Comparison of ENCODE assay signal across 8 mouse cellular contexts in the genomic region with DNA sequence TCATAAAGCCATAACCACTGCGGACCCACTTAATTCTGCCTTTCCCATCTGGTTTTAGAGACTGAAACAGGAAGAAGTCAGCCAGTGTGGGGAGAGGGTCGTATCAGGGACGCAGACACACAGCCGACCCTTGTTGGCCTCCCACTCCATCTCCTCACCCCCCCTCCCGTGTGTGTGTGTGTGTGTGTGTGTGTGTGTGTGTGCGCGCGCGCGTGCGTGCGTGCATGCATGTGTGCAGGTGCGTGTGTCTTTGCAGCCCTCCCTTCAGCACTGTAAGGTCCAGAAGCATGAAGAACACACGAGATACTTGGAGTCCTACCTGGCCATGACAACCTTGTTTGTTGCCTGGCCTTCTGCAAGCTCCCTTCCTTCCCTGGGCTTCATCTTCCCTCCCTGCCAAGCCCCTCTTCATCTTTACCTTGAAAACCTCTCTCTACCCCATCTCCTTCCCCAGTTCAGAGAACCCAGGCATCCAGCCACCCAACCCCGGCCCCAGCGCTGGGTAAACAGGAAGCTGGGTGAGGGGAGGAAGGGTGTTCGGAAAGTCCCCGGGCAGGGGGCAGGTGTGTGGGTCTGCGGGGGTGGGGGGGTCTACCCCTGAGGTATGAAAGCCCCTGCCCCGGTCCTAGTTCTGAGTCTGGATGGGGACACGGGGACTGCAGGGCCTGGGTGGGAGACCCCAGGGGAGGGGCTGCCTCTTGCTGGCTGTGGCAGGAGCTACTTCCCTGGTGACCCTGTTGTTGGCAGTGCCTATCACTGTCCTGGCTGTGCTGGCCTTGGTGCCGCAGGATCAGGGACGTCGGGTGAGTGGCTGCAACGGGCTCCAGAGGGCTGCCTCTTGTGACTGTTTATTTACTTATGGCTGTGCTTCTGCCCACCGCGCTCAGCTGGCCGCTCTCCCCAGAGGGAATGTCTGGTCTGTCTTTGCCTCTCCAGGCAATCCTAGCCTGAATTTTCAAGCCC. TPM values are rescaled to one million over a fixed set of nuclear protein-coding genes. Genes with fewer than 3 reads are reported as not detected.
DNase-seq lines count a peak whose midpoint lies in the region; ATAC-seq and TF ChIP-seq lines count a peak whose summit lies in the region.

A gene (plus strand): TSS at position 559 of the 963 bp plus-strand sequence.

- H3K27ac ChIP-seq in liver, adult 2 months (replicated peaks; ENCODE audit: insufficient read depth, low read depth, low read length) = peak within 1 kb of the TSS; percentile 28; the same call in 1 of the 2 replicates
- H3K27ac ChIP-seq in forebrain, embryonic 16.5 days (ENCODE audit: low read length) = no peak within 1 kb of the TSS
- peak within 1 kb of the TSS; percentile 38; the same call in 1 of the 2 replicates for H3K27ac ChIP-seq in liver, embryonic 15.5 days (replicated peaks)
- H3K27ac ChIP-seq in small intestine, adult 2 months (ENCODE audit: insufficient read depth, low read depth, low read length) = peak within 1 kb of the TSS; percentile 46

- 62% methylated on average over 28 of the region's 28 CpGs for WGBS in liver, adult 2 months
- WGBS in forebrain, embryonic 16.5 days = 80% methylated on average over 28 of the region's 28 CpGs
- WGBS in liver, embryonic 15.5 days (ENCODE audit: insufficient replicate concordance) = 46% methylated on average over 28 of the region's 28 CpGs
- WGBS in small intestine, adult 2 months = 52% methylated on average over 28 of the region's 28 CpGs

- DNase-seq in liver, adult 2 months (ENCODE audit: extremely low read depth, low read depth, low spot score) = no peak
- DNase-seq in liver = no peak
- DNase-seq in layer of hippocampus, postnatal 36 days = no peak
- DNase-seq in urinary bladder, postnatal 14 days (ENCODE audit: low spot score) = no peak
- DNase-seq in gastrocnemius, postnatal 4 days (ENCODE audit: low spot score in 2 of 2) = no peak

- peaks cover 3% of the 10 kb centered on the region; the same call in 1 of the 2 replicates for H3K4me1 ChIP-seq in liver, adult 2 months (ENCODE audit: control insufficient read depth, insufficient read depth, low read length)
- peaks cover 11% of the 10 kb centered on the region for H3K4me1 ChIP-seq in forebrain, embryonic 16.5 days (replicated peaks; ENCODE audit: control insufficient read depth, insufficient read depth, low read length)
- H3K4me1 ChIP-seq in liver, embryonic 15.5 days (replicated peaks) = peaks cover 40% of the 10 kb centered on the region
- peaks cover 10% of the 10 kb centered on the region for H3K4me1 ChIP-seq in small intestine, adult 2 months (ENCODE audit: control insufficient read depth, insufficient read depth, insufficient read length, low read length)

- TF ChIP-seq CTCF in liver, adult 2 months (IDR thresholded peaks at IDR 0.05; ENCODE audit: low read depth, low read length) = no peak
- no peak for TF ChIP-seq CTCF in small intestine, adult 2 months (IDR thresholded peaks at IDR 0.05; ENCODE audit: extremely low read depth, insufficient read length, insufficient replicate concordance, low read depth, low read length)

- H3K36me3 ChIP-seq in liver, adult 2 months (ENCODE audit: control insufficient read depth, insufficient read depth, low read length) = no peaks in the 10 kb centered on the region
- no peaks in the 10 kb centered on the region for H3K36me3 ChIP-seq in forebrain, embryonic 16.5 days (ENCODE audit: control insufficient read depth, insufficient read depth)
- H3K36me3 ChIP-seq in liver, embryonic 15.5 days (replicated peaks) = no peaks in the 10 kb centered on the region
- H3K36me3 ChIP-seq in small intestine, adult 2 months (ENCODE audit: control insufficient read depth, insufficient read depth, low read length) = no peaks in the 10 kb centered on the region

- TF ChIP-seq POLR2A in liver, adult 2 months (IDR thresholded peaks at IDR 0.05; ENCODE audit: extremely low read depth, insufficient read depth, low read length) = no peak
- no peak for TF ChIP-seq POLR2A in small intestine, adult 2 months (IDR thresholded peaks at IDR 0.05; ENCODE audit: low read depth, low read length)

- peak within 1 kb of the TSS; percentile 25; the same call in 1 of the 2 replicates for H3K4me3 ChIP-seq in liver, adult 2 months (ENCODE audit: insufficient read depth, low read depth, low read length)
- no peak within 1 kb of the TSS; the same call in 1 of the 2 replicates for H3K4me3 ChIP-seq in forebrain, embryonic 16.5 days (replicated peaks; ENCODE audit: low read length)
- peak within 1 kb of the TSS; percentile 49 for H3K4me3 ChIP-seq in liver, embryonic 15.5 days (replicated peaks)
- H3K4me3 ChIP-seq in small intestine, adult 2 months (ENCODE audit: low read depth, low read length) = peak within 1 kb of the TSS; percentile 77

- peaks cover 8% of the 10 kb centered on the region; the same call in 1 of the 2 replicates for H3K27me3 ChIP-seq in liver, adult 2 months (ENCODE audit: control insufficient read depth, insufficient read depth, low read length)
- peaks cover 27% of the 10 kb centered on the region for H3K27me3 ChIP-seq in forebrain, embryonic 16.5 days (replicated peaks; ENCODE audit: control insufficient read depth, insufficient read depth, low read length)
- H3K27me3 ChIP-seq in liver, embryonic 15.5 days = peaks cover 46% of the 10 kb centered on the region
- no peaks in the 10 kb centered on the region for H3K27me3 ChIP-seq in small intestine, adult 2 months (ENCODE audit: control insufficient read depth, insufficient read depth, low read length)

- H3K4me2 ChIP-seq in forebrain, embryonic 16.5 days (ENCODE audit: low read length) = peak within 1 kb of the TSS; percentile 75
- H3K4me2 ChIP-seq in liver, embryonic 15.5 days = peak within 1 kb of the TSS; percentile 74

- H3K79me2 ChIP-seq in liver, adult 2 months (ENCODE audit: control insufficient read depth, insufficient read depth, low read length) = no peaks in the 10 kb centered on the region

- no peak within 1 kb of the TSS for H3K9ac ChIP-seq in liver, adult 2 months (ENCODE audit: low read depth, low read length)
- no peak within 1 kb of the TSS for H3K9ac ChIP-seq in forebrain, embryonic 16.5 days (replicated peaks; ENCODE audit: low read depth, low read length)
- H3K9ac ChIP-seq in liver, embryonic 15.5 days = 0 out of 2 replicates have a peak within 1 kb of the TSS, but pooled peaks have one; percentile 40

- no peak for ATAC-seq in forebrain, embryonic 16.5 days
- ATAC-seq in liver, embryonic 15.5 days (ENCODE audit: insufficient read depth) = no peak

- H3K9me3 ChIP-seq in forebrain, embryonic 16.5 days (ENCODE audit: control insufficient read depth, low read length) = no peaks in the 10 kb centered on the region
- H3K9me3 ChIP-seq in liver, embryonic 15.5 days (replicated peaks) = no peaks in the 10 kb centered on the region

RNA-seq across cellular contexts. Expression of the gene that starts here (rescaled TPM):
- 1.8 and 3.0 TPM in 2 replicates for total RNA-seq in liver, adult 2 months (2014; rRNA removed)
- 2.6 and 4.7 TPM in 2 replicates for polyA plus RNA-seq in liver, adult 2 months (2012; rRNA removed)
- polyA plus RNA-seq in forebrain, embryonic 16.5 days (2015; fragmentation: Nextera tagmentation; extraction: Ambion mirVana) = 0.24 TPM in 1 of 2 replicates, not detected in the other
- polyA plus RNA-seq in liver, embryonic 15.5 days (2015; fragmentation: Nextera tagmentation; extraction: Ambion mirVana) = 1.2 and 2.0 TPM in 2 replicates
- 26.2 and 32.9 TPM in 2 replicates for polyA plus RNA-seq in small intestine, adult 2 months (2012; rRNA removed)
- total RNA-seq in layer of hippocampus, postnatal 36 days (2021) = under 1 TPM in 1 of 2 experiments, not detected in 1; 0.30 TPM
- total RNA-seq in gastrocnemius, postnatal 4 days (2021) = under 1 TPM; 0.74 to 0.78 TPM
